Mouse (Mus musculus) CH12.LX (cell line): ENCODE results near the gene Gm28048.

Source experiments
- BHLHE40 ChIP-seq: IDR thresholded peaks from 2 replicates; pipeline ENCODE4 v1.6.1; 2011; ENCODE audit warnings: mild to moderate bottlenecking, low read depth, low read length, improper control_type of control experiment
- ETS1 ChIP-seq: conservative IDR thresholded peaks from 2 replicates; pipeline ENCODE4 v1.6.1; 2012; ENCODE audit warnings: low read depth, mild to moderate bottlenecking, inconsistent platforms, low read length, improper control_type of control experiment, moderate library complexity
- JUND ChIP-seq: conservative IDR thresholded peaks from 2 replicates; pipeline ENCODE4 v1.6.1; 2011; ENCODE audit warnings: low read depth, low read length, improper control_type of control experiment
- MAFK ChIP-seq: IDR thresholded peaks from 2 replicates; pipeline ENCODE4 v1.6.1; 2011; ENCODE audit warnings: low read length, improper control_type of control experiment; ENCODE audit not compliant: insufficient replicate concordance
- NELFE ChIP-seq: IDR thresholded peaks from 2 replicates; pipeline ENCODE4 v1.6.1; 2011; ENCODE audit warnings: low read depth, low read length, improper control_type of control experiment
- POLR2A ChIP-seq: IDR thresholded peaks from 2 replicates; pipeline ENCODE4 v1.6.1; 2011; ENCODE audit warnings: low read depth, mild to moderate bottlenecking, improper control_type of control experiment, low read length
- SMC3 ChIP-seq: IDR thresholded peaks from 2 replicates; pipeline ENCODE4 v1.6.1; 2011; ENCODE audit warnings: low read depth, low read length, improper control_type of control experiment
- TCF12 ChIP-seq: IDR thresholded peaks from 2 replicates; pipeline ENCODE4 v1.6.1; 2014; ENCODE audit warnings: low read depth, mild to moderate bottlenecking, inconsistent platforms, low read length, improper control_type of control experiment

DNA sequence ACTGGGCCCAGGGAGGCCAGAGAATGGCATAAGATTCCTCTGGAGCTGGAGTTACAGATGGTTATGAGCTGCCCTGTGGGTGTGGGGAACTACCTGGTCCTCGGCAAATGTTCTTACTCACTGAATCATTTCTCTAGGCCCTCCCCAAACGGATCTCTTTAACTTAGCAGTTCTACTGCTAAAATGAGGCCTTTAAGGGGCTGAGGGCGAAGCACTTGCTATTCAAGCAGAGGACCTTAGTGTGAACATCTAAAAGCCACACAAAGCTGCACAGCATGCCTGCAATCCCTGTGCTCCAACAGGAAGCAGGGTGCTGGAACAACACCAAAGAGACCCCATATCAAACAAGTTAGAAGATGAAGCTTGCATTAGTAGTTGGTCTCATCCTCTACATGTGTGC lies 142.4 kb downstream of the Gm28048 start:
- TF ChIP-seq JUND, result no peak
- TF ChIP-seq NELFE, result no peak
- no peak for TF ChIP-seq BHLHE40
- TF ChIP-seq POLR2A, result no peak
- TF ChIP-seq TCF12, result no peak
- no peak for TF ChIP-seq SMC3
- TF ChIP-seq MAFK, result no peak
- TF ChIP-seq ETS1, result no peak
